Comparison of ENCODE assay signal across 17 mouse cellular contexts in genomic region chr11:70741603-70742002, GRCm38 (mm10). TPM values are rescaled to one million over a fixed set of nuclear protein-coding genes. Genes with fewer than 3 reads are reported as not detected.
DNase-seq lines count a peak whose midpoint lies in the region; ATAC-seq and TF ChIP-seq lines count a peak whose summit lies in the region.
"Had no signal": no experiment of that assay in that cellular context is flagged by ENCODE, and none has a peak within 500 bp of the region (broad histone marks: within the 10 kb centered on the region; RNA-seq: fewer than 3 reads in every experiment).

No protein-coding gene starts in this region.

- no peaks in the 10 kb centered on the region for H3K36me3 ChIP-seq in liver, adult 2 months (ENCODE audit: control insufficient read depth, insufficient read depth, low read length)
- no peaks in the 10 kb centered on the region for H3K36me3 ChIP-seq in liver, embryonic 12.5 days
- no peaks in the 10 kb centered on the region for H3K36me3 ChIP-seq in liver, embryonic 16.5 days (ENCODE audit: control insufficient read depth, insufficient read depth)
- no peaks in the 10 kb centered on the region for H3K36me3 ChIP-seq in liver, postnatal 0 days (replicated peaks; ENCODE audit: insufficient read depth, low read length)
- no peaks in the 10 kb centered on the region for H3K36me3 ChIP-seq in forebrain, embryonic 13.5 days (ENCODE audit: poor library complexity, severe bottlenecking)
- H3K36me3 ChIP-seq: embryonic facial prominence, embryonic 10.5 days; embryonic facial prominence, embryonic 12.5 days had no signal

- H3K9ac ChIP-seq in liver, adult 2 months (ENCODE audit: low read depth, low read length): peak overlapping the region; percentile 55
- no peak overlapping the region for H3K9ac ChIP-seq in liver, embryonic 12.5 days
- no peak overlapping the region for H3K9ac ChIP-seq in liver, embryonic 16.5 days (ENCODE audit: low read depth, low read length)
- H3K9ac ChIP-seq in liver, postnatal 0 days (replicated peaks): no peak overlapping the region
- H3K9ac ChIP-seq in forebrain, embryonic 13.5 days: no peak overlapping the region
- H3K9ac ChIP-seq: embryonic facial prominence, embryonic 12.5 days had no signal

- TF ChIP-seq POLR2A in liver, adult 2 months (IDR thresholded peaks at IDR 0.05; ENCODE audit: extremely low read depth, insufficient read depth, low read length): no peak

- H3K4me1 ChIP-seq in liver, adult 2 months (ENCODE audit: control insufficient read depth, insufficient read depth, low read length): peaks cover 24% of the 10 kb centered on the region
- H3K4me1 ChIP-seq in liver, embryonic 12.5 days: no peaks in the 10 kb centered on the region
- no peaks in the 10 kb centered on the region for H3K4me1 ChIP-seq in liver, embryonic 16.5 days (ENCODE audit: control insufficient read depth, low read depth, low read length)
- H3K4me1 ChIP-seq in liver, postnatal 0 days (ENCODE audit: insufficient read depth): peaks cover 17% of the 10 kb centered on the region
- no peaks in the 10 kb centered on the region for H3K4me1 ChIP-seq in forebrain, embryonic 13.5 days
- H3K4me1 ChIP-seq: embryonic facial prominence, embryonic 12.5 days had no signal

- no peak overlapping the region for H3K4me3 ChIP-seq in liver, adult 2 months (ENCODE audit: insufficient read depth, low read depth, low read length)
- no peak overlapping the region for H3K4me3 ChIP-seq in liver, embryonic 12.5 days
- H3K4me3 ChIP-seq in liver, embryonic 16.5 days (ENCODE audit: low read depth, low read length): no peak overlapping the region
- no peak overlapping the region for H3K4me3 ChIP-seq in liver, postnatal 0 days (ENCODE audit: low read depth, low read length)
- no peak overlapping the region for H3K4me3 ChIP-seq in forebrain, embryonic 13.5 days
- H3K4me3 ChIP-seq: embryonic facial prominence, embryonic 10.5 days; embryonic facial prominence, embryonic 12.5 days had no signal

- H3K4me2 ChIP-seq in liver, embryonic 12.5 days: no peak overlapping the region
- no peak overlapping the region for H3K4me2 ChIP-seq in liver, embryonic 16.5 days (ENCODE audit: low read depth, low read length)
- H3K4me2 ChIP-seq in liver, postnatal 0 days (ENCODE audit: low read depth, low read length): no peak overlapping the region
- no peak overlapping the region for H3K4me2 ChIP-seq in forebrain, embryonic 13.5 days
- H3K4me2 ChIP-seq: embryonic facial prominence, embryonic 12.5 days had no signal

- 44% methylated on average over 3 of the region's 3 CpGs for WGBS in liver, adult 2 months
- 60% methylated on average over 3 of the region's 3 CpGs for WGBS in liver, embryonic 12.5 days (ENCODE audit: insufficient replicate concordance)
- 59% methylated on average over 3 of the region's 3 CpGs for WGBS in liver, embryonic 16.5 days (ENCODE audit: insufficient replicate concordance)
- WGBS in liver, postnatal 0 days (ENCODE audit: insufficient replicate concordance): 62% methylated on average over 3 of the region's 3 CpGs
- 92% methylated on average over 3 of the region's 3 CpGs for WGBS in forebrain, embryonic 13.5 days

- peak; percentile 69 for TF ChIP-seq EP300 in liver, postnatal 0 days (IDR thresholded peaks at IDR 0.05; ENCODE audit: low read depth)

- no peaks in the 10 kb centered on the region for H3K9me3 ChIP-seq in liver, embryonic 12.5 days (replicated peaks)
- H3K9me3 ChIP-seq in liver, embryonic 16.5 days (replicated peaks; ENCODE audit: control insufficient read depth, low read length): no peaks in the 10 kb centered on the region
- H3K9me3 ChIP-seq in liver, postnatal 0 days (ENCODE audit: low read length): no peaks in the 10 kb centered on the region; the same call in 1 of the 2 replicates
- H3K9me3 ChIP-seq in forebrain, embryonic 13.5 days (replicated peaks): no peaks in the 10 kb centered on the region
- H3K9me3 ChIP-seq: embryonic facial prominence, embryonic 10.5 days; embryonic facial prominence, embryonic 12.5 days had no signal

- ATAC-seq in liver, embryonic 12.5 days: no peak
- peak; percentile 72 for ATAC-seq in liver, embryonic 16.5 days (ENCODE audit: low read depth)
- ATAC-seq in liver, postnatal 0 days: peak; percentile 88
- no peak for ATAC-seq in forebrain, embryonic 13.5 days
- ATAC-seq: forebrain, embryonic 14.5 days; forebrain, embryonic 16.5 days had no signal

- no peak for TF ChIP-seq CTCF in liver, adult 2 months (IDR thresholded peaks at IDR 0.05; ENCODE audit: low read depth, low read length)
- no peak for TF ChIP-seq CTCF in liver, postnatal 0 days (IDR thresholded peaks at IDR 0.05; ENCODE audit: low read depth)

- H3K79me2 ChIP-seq in liver, adult 2 months (ENCODE audit: control insufficient read depth, insufficient read depth, low read length): no peaks in the 10 kb centered on the region

- peak overlapping the region; percentile 93 for H3K27ac ChIP-seq in liver, adult 2 months (replicated peaks; ENCODE audit: insufficient read depth, low read depth, low read length)
- no peak overlapping the region for H3K27ac ChIP-seq in liver, embryonic 12.5 days
- H3K27ac ChIP-seq in liver, embryonic 16.5 days (ENCODE audit: low read length): no peak overlapping the region
- peak overlapping the region; percentile 86 for H3K27ac ChIP-seq in liver, postnatal 0 days (ENCODE audit: low read depth)
- no peak overlapping the region for H3K27ac ChIP-seq in forebrain, embryonic 13.5 days
- H3K27ac ChIP-seq: embryonic facial prominence, embryonic 10.5 days; embryonic facial prominence, embryonic 12.5 days had no signal

- peak; percentile 99 for DNase-seq in liver, adult 2 months (ENCODE audit: extremely low read depth, low read depth, low spot score)
- DNase-seq in liver: no peak
- no peak for DNase-seq in liver, postnatal 0 days
- no peak for DNase-seq in right cerebral cortex, postnatal 4 days
- DNase-seq: adrenal gland, adult 8-10 months; adrenal gland, postnatal 14 days; adrenal gland, postnatal 36 days; cerebellum, adult 11-12 months; cerebellum, adult 2 months; cerebellum, adult 9-10 months had no signal

- no peaks in the 10 kb centered on the region for H3K27me3 ChIP-seq in liver, adult 2 months (ENCODE audit: control insufficient read depth, insufficient read depth, low read length)
- H3K27me3 ChIP-seq in liver, embryonic 12.5 days (replicated peaks): peaks cover 26% of the 10 kb centered on the region
- H3K27me3 ChIP-seq in liver, embryonic 16.5 days (ENCODE audit: control insufficient read depth, insufficient read depth, low read depth, low read length): 0 out of 2 replicates have a peak, but pooled peaks cover 3% of the 10 kb centered on the region
- no peaks in the 10 kb centered on the region for H3K27me3 ChIP-seq in liver, postnatal 0 days (ENCODE audit: insufficient read depth, low read length)
- H3K27me3 ChIP-seq in forebrain, embryonic 13.5 days: no peaks in the 10 kb centered on the region
- H3K27me3 ChIP-seq: embryonic facial prominence, embryonic 12.5 days had no signal

RNA-seq across cellular contexts. Expression of gene Zfp3, which starts 22.4 kb away (rescaled TPM):
- total RNA-seq in liver, adult 2 months (2014; rRNA removed): 1.8 and 1.9 TPM in 2 replicates
- polyA plus RNA-seq in liver, adult 2 months (2012; rRNA removed): 0.47 and 0.87 TPM in 2 replicates
- 1.9 and 2.2 TPM in 2 replicates for polyA plus RNA-seq in liver, embryonic 12.5 days (2016; fragmentation: Nextera tagmentation; extraction: Ambion mirVana)
- 1.3 and 1.6 TPM in 2 replicates for polyA plus RNA-seq in liver, embryonic 16.5 days (2015; fragmentation: Nextera tagmentation; extraction: Ambion mirVana)
- polyA plus RNA-seq in liver, postnatal 0 days (2015; fragmentation: Nextera tagmentation; extraction: Ambion mirVana): 1.9 and 2.0 TPM in 2 replicates
- polyA plus RNA-seq in forebrain, embryonic 13.5 days (2015; fragmentation: Nextera tagmentation; extraction: Ambion mirVana): 11.5 and 13.4 TPM in 2 replicates

RNA-seq across cellular contexts. Expression of gene Kif1c, which starts 41.3 kb away (rescaled TPM):
- 50.8 and 60.9 TPM in 2 replicates for total RNA-seq in liver, adult 2 months (2014; rRNA removed)
- polyA plus RNA-seq in liver, adult 2 months (2012; rRNA removed): 75.6 and 93.7 TPM in 2 replicates
- 1.0 and 1.1 TPM in 2 replicates for polyA plus RNA-seq in liver, embryonic 12.5 days (2016; fragmentation: Nextera tagmentation; extraction: Ambion mirVana)
- 0.77 and 1.1 TPM in 2 replicates for polyA plus RNA-seq in liver, embryonic 16.5 days (2015; fragmentation: Nextera tagmentation; extraction: Ambion mirVana)
- 1.8 and 2.2 TPM in 2 replicates for polyA plus RNA-seq in liver, postnatal 0 days (2015; fragmentation: Nextera tagmentation; extraction: Ambion mirVana)
- 1.3 and 1.5 TPM in 2 replicates for polyA plus RNA-seq in forebrain, embryonic 13.5 days (2015; fragmentation: Nextera tagmentation; extraction: Ambion mirVana)

RNA-seq across cellular contexts. Expression of gene Inca1, which starts 41.6 kb away (rescaled TPM):
- 14.1 and 18.4 TPM in 2 replicates for total RNA-seq in liver, adult 2 months (2014; rRNA removed)
- polyA plus RNA-seq in liver, adult 2 months (2012; rRNA removed): 19.5 and 29.9 TPM in 2 replicates
- polyA plus RNA-seq in liver, embryonic 12.5 days (2016; fragmentation: Nextera tagmentation; extraction: Ambion mirVana): 0.41 and 0.97 TPM in 2 replicates
- 1.1 and 1.4 TPM in 2 replicates for polyA plus RNA-seq in liver, embryonic 16.5 days (2015; fragmentation: Nextera tagmentation; extraction: Ambion mirVana)
- polyA plus RNA-seq in liver, postnatal 0 days (2015; fragmentation: Nextera tagmentation; extraction: Ambion mirVana): 8.3 and 10.8 TPM in 2 replicates
- polyA plus RNA-seq in forebrain, embryonic 13.5 days (2015; fragmentation: Nextera tagmentation; extraction: Ambion mirVana): 0.87 and 0.89 TPM in 2 replicates

RNA-seq across cellular contexts. Expression of gene Camta2, which starts 53.7 kb away (rescaled TPM):
- total RNA-seq in liver, adult 2 months (2014; rRNA removed): 2.3 and 3.0 TPM in 2 replicates
- polyA plus RNA-seq in liver, adult 2 months (2012; rRNA removed): 14.7 and 16.9 TPM in 2 replicates
- polyA plus RNA-seq in liver, embryonic 12.5 days (2016; fragmentation: Nextera tagmentation; extraction: Ambion mirVana): 6.1 and 6.4 TPM in 2 replicates
- 3.0 and 4.3 TPM in 2 replicates for polyA plus RNA-seq in liver, embryonic 16.5 days (2015; fragmentation: Nextera tagmentation; extraction: Ambion mirVana)
- 2.8 and 3.4 TPM in 2 replicates for polyA plus RNA-seq in liver, postnatal 0 days (2015; fragmentation: Nextera tagmentation; extraction: Ambion mirVana)
- 11.9 and 13.9 TPM in 2 replicates for polyA plus RNA-seq in forebrain, embryonic 13.5 days (2015; fragmentation: Nextera tagmentation; extraction: Ambion mirVana)

Comparison
In these comparisons a context has a peak if more than half of its experiments do, and no peak if none do; other contexts are left out.
1. H3K27ac ChIP-seq: peak in liver, adult 2 months (single experiment) and liver, postnatal 0 days (single experiment); none in liver, embryonic 12.5 days (single experiment), liver, embryonic 16.5 days (single experiment) and forebrain, embryonic 13.5 days (single experiment).
2. ATAC-seq: peak in liver, embryonic 16.5 days (single experiment) and liver, postnatal 0 days (single experiment); none in liver, embryonic 12.5 days (single experiment) and forebrain, embryonic 13.5 days (single experiment).
3. RNA of gene Kif1c, which starts 41.3 kb away (polyA plus RNA-seq): 75.6 to 93.7 TPM in liver, adult 2 months; 1.8 to 2.2 TPM in liver, postnatal 0 days, 1.3 to 1.5 TPM in forebrain, embryonic 13.5 days, 1.0 to 1.1 TPM in liver, embryonic 12.5 days and 0.77 to 1.1 TPM in liver, embryonic 16.5 days; every median in the first group is over 10 times any median in the second.